Mouse (Mus musculus): ENCODE results near the gene Gramd1b.

GRCm38 (mm10) chr9:40504886-40505285 lies 26.3 kb downstream of the Gramd1b start:
- TF ChIP-seq CTCF (IDR thresholded peaks at IDR 0.05; ENCODE audit: extremely low read depth, insufficient read depth, insufficient read length, insufficient replicate concordance) = no peak
- no peak for TF ChIP-seq POLR2A (IDR thresholded peaks at IDR 0.05; ENCODE audit: low read depth, low read length)
